Mouse (Mus musculus) retina, postnatal 7 days (tissue): ENCODE measurements around the gene Cgnl1.

Source experiments
- DNase-seq: peaks from one replicate; pipeline ENCODE4 v3.0.0-alpha.2; 2012; ENCODE audit warnings: low read depth, low spot score

Cgnl1 gene

DNA sequence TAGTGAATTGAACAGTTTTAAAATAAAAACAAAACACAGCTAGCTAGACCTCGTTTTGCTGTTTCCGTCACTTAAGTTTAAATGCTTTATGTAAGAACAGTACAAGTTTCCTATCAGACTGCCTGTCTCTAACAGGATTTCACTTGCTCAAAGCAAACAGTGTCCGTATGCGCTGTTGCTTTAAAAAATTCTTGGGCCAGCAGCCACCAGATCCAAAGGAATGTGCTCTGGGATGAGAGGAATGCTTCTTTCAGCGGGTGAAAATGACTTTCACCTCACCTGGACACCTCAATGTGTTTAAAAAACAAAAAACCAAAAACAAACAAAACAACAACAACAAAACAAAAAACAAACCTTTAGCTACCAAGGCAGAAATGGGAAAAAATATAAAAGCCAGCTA, 54.4 kb downstream of the Cgnl1 start:
- no peak for DNase-seq

DNA sequence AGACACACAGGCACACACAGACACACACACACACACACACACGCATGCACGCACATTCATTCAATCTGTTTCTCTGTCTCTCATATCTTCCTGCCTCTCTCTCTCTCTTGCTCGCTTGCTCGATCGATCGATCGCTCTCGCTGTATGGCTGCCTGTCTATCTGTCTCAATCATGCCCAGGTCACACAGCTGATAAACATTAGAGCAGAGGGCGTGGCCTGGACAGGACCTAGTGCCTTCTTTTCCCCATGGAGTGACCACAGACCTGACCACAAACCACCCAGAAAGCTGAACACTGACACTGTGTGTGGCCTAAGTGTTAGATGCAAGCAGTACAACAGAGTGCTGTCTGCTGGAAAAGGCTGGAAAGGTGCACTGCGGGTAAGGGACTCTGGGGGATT, 60.6 kb downstream of the Cgnl1 start:
- no peak for DNase-seq

DNA sequence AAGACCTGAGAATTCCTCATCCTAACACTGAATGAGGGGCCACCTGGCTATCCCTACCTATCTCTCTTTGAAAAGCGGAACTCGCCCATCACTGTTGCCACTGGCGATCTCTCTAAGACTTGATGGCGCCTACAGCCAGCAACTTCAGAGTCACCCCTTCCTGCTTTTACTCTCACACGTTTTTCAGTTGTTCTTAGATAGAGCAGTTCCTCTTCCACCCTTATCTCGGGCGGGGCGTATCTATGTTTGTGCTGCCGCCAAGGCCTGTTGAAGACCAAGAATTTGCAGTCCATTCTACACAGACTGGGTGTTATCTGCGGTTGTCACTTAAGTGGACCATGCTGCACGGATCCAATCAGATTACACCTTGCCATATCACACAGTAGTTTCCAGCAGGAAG, 62.2 kb downstream of the Cgnl1 start:
- DNase-seq: no peak

DNA sequence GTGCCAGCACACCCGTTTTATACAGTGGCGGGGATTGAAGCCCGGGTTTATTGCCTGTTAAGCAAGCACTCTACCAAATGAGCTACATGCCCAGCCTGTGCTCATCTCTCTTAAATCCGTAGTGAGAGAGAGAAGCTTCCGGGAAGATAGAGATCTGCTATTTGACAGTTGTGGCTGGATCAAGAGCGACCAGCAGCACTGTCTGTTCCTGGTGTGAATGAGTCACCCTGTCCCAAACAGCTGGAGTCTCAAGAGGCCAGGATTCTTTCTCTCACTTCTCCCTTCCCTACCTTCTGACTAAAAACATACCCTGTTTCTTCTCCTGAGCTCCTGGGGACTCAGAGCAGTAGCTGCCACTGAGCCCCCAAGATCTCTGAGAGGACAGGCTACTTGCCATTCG, 63.4 kb downstream of the Cgnl1 start:
- DNase-seq: no peak

DNA sequence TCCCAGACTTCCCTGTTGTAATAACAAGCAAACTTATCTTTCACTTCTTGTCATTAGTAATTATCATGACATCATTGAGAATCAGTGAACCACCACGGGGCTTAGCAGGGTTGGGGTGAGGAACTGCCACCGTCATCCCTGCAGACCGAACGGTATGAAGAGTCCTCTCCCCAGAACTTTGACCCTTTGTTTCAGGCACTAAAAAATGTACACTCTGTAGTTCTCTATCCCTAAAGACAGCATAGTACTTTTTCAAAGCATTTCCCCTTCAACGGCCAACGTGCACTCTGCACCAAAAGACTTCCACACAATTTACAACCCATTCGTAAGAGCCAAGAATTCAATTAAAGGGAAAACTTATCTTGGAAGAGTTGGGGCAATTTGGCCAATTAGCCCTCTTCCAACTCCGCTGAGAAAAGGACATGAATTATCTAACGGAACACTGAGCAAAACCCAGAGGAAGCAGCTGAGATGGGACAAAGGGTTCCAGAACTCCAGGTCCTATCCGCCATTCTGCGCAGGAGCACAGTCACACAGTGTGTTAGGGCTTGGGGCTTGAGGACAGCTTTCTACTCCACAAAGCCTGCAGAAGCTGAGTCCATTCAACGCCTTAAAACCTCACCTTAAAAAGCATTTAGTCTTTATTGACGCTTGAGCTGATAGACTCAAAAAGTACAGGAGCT, 66.9 kb downstream of the Cgnl1 start:
- DNase-seq: no peak

DNA sequence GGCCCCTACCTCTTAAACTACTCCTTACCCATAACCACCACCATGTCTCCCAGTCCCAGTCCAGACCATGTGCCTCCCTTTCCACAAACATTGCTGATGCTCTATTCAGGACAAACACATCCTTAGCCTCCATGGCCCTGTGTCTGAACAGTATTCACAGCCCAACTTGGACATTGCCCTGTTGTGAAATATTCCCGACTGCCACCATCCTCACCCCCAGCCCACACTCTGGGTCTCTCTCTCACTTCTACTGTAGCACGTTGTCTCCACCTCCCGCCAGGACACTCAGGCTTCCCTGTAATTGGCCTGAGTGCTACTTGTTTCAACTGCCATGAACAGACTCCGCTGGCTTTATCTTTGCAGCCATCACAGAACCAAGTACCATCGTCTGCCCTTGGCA, 72.3 kb downstream of the Cgnl1 start:
- DNase-seq: no peak

DNA sequence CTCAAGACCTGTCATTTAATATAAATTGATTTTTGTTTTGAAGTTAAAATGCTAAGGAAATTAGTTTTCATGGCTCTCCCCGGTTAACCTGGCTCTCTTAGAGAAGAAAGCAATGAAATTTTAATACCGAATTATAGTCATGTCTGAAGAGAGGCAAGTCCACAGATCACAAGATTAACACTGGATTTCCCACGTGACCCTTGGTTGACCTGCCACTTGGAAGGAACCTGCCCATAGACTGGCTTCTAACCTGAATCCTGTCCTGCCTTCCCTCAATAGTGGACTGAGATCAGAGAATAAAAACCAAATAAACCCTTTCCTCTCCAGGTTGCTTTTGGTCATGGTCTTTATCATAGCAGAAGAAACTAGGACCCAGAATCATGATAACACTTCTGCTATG, 73.3 kb downstream of the Cgnl1 start:
- no peak for DNase-seq

DNA sequence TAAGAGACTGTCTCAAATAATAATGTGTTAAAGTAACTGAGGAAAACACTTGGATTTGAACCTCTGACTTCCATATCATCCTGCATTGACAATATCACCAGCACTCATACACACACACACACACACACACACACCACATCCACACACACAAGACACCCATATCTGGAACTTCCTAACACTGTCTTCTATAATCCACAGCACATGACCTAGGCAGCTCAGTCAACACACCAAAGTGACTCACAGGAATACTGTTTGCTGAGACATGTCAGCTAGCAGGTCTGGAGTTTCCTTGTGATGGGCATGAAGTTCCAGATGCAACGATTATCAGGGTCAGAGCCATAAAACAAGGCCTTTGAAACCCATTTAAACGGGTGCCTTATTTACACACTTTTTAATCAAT, 74.2 kb downstream of the Cgnl1 start:
- no peak for DNase-seq

DNA sequence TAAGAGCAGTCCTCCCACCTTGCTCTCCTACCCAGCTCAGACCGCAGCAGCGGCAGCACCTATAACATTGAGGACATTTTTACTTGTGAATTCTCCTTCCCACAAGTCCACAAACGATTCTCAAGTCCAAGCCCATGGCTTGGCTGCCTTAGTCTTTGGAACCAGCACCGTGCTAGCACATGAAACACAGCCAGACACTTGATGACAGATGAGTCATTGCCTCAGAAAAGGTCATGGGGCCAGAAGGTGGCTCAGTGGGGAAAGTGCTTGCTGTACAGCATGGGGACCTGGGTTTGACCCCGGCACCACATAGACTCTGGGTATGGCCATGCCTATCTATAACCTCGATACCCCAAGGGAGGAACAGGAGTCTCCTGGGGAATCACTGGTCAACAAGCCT, 74.6 kb downstream of the Cgnl1 start:
- no peak for DNase-seq

DNA sequence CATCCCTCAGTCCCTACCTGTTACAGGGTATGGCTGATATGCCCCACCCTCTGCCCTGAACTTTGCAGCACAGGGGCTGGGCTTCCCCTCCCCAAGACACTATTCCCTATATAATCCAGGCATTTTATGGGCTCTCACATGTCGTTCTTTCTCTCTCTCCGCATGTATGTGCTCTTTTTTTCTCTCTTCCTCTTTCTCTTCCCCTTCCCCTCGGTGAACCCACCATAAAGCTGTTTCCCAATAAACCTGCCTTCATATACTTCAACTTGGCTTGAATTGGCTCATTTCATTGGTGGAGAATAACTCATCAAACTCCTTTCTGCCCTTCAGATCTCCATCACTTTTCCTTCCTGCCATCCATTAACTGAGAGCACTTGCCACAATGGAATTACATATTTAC, 76.3 kb downstream of the Cgnl1 start:
- no peak for DNase-seq

DNA sequence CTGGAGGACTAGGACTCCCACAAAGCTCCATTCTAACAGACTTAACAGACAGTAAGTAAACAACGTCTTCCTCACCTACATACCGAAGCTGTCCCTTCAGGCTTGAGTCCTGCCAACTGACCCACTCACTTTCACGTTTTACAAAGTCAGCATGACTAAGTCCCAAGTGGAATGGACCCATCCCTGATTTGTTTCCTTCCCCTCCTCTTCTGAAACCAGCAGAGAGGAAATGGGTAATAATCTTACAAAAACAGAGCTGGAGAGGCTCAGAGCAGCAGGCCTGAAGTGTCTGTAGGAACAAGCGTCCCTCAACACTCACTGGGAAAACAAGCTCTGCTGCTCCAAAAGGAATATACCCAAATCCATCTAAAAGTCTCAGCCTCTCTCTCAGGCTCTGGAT, 77.2 kb downstream of the Cgnl1 start:
- DNase-seq: no peak

DNA sequence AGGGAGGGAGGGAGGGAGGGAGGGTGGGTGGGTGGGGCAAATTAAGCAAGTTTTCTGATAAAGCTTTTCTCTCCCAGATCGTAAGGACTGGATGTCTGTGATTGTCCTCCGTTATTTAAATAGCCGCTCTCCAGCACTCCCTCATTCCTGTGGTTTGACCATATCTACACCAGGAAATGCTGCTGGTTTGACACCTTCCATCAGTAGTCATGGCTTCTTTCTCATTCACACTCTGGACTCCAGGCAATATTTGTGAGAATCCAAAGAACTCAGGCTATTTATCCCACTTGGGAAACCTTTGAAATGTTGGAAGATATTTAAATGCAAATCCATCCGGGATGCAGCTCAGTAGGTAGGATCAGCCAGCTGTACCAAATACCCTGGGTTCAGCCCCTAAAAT, 77.6 kb downstream of the Cgnl1 start:
- no peak for DNase-seq

DNA sequence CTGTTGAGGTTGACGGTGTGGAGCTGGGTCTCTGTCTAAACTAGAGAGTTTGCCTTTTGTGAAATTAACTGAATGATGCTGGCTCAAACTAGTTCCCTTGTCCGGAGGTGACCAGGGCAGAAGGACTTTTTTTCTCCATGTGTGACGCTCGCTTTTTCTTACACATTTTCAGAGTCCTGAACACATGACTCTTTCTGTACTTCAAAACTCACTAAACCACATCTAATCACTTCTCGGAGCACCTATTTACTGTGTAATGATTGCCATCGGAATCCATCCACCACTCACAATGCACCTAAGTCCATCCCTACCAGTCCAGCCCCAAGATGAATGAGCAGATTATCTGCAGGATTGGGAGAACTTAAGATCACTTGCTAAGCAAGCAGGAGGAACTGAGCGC, 79.2 kb downstream of the Cgnl1 start:
- DNase-seq: no peak

DNA sequence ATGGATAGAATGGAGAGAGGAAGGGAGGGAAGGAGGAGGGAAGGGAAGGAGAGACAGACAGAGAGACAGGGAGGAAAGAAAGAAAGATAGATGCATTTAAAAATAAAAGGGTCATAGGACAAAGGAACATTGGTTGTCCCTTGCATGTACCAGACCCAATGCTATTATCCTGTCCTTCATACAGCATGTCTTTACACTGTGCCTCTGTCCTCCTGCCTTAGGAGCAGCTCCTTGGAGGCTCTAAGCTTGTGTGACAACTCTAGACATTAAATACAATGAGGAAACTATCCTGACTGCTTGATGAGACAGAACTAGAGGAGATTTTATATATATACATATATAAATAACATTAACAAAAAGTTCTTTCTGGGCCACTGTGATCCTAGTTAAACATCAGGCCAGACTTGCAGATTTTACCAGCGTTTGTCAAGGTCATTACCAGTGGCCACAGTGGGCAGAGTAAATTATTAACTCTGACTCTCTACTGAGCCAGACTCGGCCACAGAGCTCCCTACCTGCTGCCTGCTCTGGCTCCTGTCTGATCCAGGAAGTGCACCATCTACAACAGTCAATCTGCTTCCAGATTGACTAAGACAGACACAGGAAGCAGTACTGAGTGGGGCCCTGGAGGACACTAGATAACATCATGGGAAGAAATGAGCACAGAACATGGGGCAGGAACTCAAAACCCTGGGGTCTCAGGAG, 81.9 kb downstream of the Cgnl1 start:
- no peak for DNase-seq

DNA sequence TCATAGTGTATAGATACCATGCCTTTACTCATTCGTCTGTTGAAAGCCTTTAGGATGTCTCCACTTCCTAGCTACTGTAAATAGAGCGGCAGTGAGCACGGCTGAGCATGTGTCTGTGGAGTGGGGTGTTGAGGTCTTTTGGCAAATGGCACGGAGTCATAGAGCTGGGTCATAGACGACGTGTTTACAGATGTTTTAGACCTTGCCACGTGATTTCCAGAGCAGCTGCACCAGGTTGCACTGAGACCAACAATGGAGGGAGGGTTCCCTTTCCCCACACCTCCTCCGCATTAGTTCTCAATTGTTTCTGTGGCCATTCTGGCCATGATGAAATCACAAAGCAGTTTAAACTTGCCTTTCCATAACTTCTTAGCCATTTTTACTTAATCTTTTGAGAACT, 84.9 kb downstream of the Cgnl1 start:
- DNase-seq: no peak

DNA sequence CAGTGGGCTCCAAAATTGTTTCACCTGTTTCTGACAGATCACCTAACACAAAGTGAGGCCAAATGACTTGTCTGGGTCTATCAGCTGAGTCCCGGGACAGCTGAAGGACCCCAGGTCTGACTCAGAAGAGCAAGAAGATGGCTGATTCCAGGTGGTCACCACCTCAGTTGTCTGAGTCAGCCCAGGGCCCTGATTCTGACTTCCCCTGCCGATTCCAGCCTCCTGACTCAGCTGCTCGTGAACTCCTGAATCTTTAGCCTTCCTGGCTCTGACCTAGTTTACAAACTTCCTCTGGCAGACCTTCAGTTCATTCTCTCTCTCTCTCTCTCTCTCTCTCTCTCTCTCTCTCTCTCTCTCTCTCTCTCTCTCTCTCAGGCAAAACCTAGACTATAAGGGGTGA, 86.6 kb downstream of the Cgnl1 start:
- DNase-seq: no peak

DNA sequence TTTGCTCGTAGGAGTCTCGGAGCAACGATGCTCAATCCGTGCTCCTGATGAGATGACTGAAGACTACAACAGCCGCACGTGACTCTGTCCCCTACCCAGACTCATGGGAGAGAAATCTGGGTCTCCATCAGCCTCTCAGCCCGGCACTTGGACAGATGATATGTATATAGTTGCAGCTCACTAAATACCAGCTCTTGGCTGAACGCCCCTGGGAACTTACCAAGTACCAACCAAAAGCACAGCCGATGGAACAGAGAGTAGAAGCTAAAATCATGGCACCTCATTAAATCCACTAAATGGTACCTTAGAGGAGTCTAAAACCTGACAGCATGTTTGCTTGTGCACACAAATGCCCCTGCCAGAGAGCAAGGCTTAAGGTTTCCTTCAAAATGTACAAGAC, 91.0 kb downstream of the Cgnl1 start:
- DNase-seq: no peak

DNA sequence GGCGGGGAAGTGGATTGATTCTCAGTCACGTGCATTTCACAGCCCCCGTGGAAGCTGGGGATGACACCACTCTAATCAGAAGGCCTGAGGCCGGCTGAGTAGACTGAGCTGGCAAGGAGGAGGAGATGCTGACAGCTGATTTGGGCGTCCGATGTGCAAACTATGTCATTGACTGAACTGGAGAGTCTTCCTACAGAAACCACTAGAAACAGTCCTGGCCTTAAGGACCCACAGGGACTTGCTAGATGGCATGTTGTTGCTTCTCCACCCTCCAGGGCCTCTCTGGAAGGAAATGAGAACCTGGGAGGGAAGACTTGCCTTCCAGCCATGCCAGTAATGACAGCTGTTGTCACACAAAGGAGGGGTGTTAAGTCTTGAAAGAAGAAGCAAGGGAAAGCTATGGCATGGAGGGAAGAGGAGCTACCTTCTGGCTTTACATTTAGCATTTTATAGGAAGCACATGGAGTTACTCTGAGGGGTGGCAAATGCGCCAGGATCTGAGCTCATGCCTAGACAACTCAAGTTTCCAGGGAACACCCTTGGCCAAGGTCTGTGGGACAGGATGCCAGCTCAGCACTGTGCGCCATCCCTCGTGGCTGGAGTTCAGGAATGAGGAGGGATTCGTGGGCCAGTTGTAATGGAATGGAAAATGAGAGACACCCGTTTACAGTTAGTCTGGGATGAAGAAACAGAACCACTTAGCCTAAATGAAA, 92.1 kb downstream of the Cgnl1 start:
- no peak for DNase-seq

DNA sequence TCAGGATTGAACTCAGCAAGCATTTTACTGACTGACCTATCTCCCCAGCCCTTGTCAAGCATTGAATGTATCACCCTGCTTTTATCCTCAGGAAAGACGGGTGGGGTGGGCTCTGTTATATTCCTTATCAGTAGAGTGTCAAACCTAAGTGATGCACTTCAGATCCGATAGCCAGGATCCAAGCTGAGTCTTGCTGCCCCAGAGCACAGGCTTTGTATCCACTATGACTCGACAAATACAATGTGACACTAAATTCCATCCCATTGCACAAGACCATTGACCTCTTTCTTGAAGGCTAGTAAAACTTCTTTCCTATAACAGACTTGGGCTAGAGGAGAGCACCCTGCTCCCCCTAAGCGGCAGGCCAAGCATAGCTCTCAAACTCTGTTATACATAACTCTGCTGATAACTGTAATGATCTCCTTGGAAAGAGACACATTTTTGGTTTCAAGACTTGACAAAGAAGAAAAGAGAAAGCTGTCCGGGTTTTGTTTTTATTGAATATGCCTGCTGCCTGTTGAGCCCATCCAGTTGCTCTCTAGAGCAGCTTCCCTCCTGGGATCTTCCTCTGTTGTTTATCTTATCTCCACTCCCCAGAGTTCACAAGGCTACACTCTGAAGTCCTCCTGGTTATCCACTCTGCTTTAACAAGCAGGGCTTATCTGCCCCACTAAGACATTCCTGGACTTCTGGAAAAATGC, 94.3 kb downstream of the Cgnl1 start:
- no peak for DNase-seq

DNA sequence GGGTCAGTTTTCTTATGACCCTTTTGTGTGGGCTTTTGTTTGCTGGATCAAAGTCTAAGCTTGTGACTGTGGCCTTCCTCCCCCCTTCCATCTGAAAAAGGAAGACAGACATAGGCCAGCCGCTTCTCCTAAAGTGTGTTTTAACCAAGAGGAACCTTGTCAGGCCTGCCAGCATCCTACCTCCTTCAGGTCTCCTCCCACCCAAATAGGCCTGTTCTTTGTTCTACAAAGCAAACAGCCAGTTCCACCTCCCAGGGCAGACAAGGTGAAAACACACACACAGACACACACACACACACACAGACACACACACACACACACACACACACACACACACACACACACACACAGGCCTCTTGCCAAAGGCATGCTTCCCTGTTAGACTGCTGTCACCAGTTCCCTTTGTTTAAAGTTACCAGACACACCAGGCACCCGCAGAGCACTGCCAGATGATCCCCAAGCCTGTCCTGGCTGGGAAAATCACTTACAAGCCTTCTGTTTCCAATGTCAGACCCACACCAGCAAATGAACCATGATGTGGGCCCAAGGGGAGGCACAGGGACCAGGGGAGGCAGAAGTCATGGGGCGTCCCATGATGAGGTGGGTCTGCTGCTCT, 95.5 kb downstream of the Cgnl1 start:
- DNase-seq: no peak

DNA sequence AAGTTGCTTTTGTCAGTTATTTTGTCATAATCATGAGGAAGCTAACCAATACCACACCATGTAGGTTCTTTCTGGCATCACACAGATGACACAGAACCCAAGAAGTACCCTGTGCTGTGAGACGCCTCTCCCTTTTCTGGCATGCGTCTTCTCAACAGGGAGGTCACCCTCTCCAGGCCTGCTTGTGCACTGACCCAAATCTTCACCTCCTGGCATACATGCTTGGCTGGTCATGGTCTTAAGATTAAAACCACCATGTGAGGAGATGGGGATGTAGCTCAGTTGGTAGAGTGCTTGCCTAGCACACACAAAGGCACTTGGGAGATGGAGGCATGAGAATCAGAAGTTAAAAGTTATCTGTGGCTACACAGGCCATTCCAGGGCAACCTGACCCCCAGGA, 96.2 kb downstream of the Cgnl1 start:
- no peak for DNase-seq

DNA sequence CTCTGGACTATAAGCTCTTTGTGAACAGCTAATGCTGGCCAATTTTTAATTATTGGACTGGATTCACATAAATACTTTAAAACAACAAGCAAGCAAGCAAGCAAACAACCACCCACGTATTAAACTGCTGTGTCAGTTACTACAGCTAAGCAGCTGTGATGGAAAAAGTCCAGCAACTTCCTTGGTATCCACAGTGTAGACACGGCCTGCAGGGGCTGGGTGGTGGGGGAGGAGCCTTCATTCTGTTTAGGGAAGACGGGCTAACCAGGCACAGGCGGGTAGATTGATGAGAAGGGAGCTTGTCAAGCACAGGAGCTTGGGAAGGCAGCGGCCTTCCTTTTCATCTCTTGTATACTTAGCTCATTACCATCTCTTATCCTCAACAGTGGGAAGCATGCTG, 96.9 kb downstream of the Cgnl1 start:
- DNase-seq: no peak
